Mouse (Mus musculus): Measurements from ENCODE around the gene Ppa2. TPM values are rescaled to one million over a fixed set of nuclear protein-coding genes. Genes with fewer than 3 reads are reported as not detected.

The Ppa2 gene
- 78.4 and 85.8 TPM in 2 replicates for polyA plus RNA-seq (2014; fragmentation: Nextera tagmentation; extraction: Ambion mirVana)

- Histone ChIP-seq H3K9me3 (ENCODE audit: control insufficient read depth, low read length) (no peaks in the 10 kb centered on the region), H3K27me3 (ENCODE audit: control insufficient read depth, insufficient read depth, low read length) (no peaks in the 10 kb centered on the region), H3K36me3 (ENCODE audit: control insufficient read depth, insufficient read depth, low read length) (no peaks in the 10 kb centered on the region), H3K4me2 (ENCODE audit: low read depth, severe bottlenecking) (peak within 1 kb of the TSS; percentile 55), H3K27ac (replicated peaks; ENCODE audit: low read depth, low read length) (peak within 1 kb of the TSS; percentile 96), H3K9ac (ENCODE audit: low read length) (peak within 1 kb of the TSS; percentile 95), H3K4me1 (ENCODE audit: control insufficient read depth, insufficient read depth, low read length) (no peaks in the 10 kb centered on the region), H3K4me3 (ENCODE audit: low read depth, low read length) (peak within 1 kb of the TSS; percentile 60)
- under 1% methylated on average over 83 of the region's 95 CpGs for WGBS
- DNase-seq (ENCODE audit: low spot score) = peak; percentile 85
- peak; percentile 93 for ATAC-seq (ENCODE audit: insufficient number of reproducible peaks, low FRiP score, low TSS enrichment, low read depth)
These were observed at the start of gene Ppa2 for GRCm38 (mm10) chr3:133309954-133310808. Gene Ppa2 (plus strand): TSS chr3:133310110.

- Histone ChIP-seq H3K9me3 (ENCODE audit: control insufficient read depth, low read length) (no peaks in the 10 kb centered on the region; the same call in 1 of the 2 replicates), H3K4me2 (ENCODE audit: low read depth, severe bottlenecking) (no peak overlapping the region), H3K27me3 (ENCODE audit: control insufficient read depth, insufficient read depth, low read length) (no peaks in the 10 kb centered on the region), H3K4me3 (ENCODE audit: low read depth, low read length) (no peak overlapping the region), H3K36me3 (ENCODE audit: control insufficient read depth, insufficient read depth, low read length) (no peaks in the 10 kb centered on the region), H3K4me1 (ENCODE audit: control insufficient read depth, insufficient read depth, low read length) (no peaks in the 10 kb centered on the region), H3K9ac (ENCODE audit: low read length) (no peak overlapping the region), H3K27ac (replicated peaks; ENCODE audit: low read depth, low read length) (no peak overlapping the region)
- DNase-seq (ENCODE audit: low spot score) (peak; percentile 81), ATAC-seq (ENCODE audit: insufficient number of reproducible peaks, low FRiP score, low TSS enrichment, low read depth) (no peak)
- WGBS = 19% methylated on average over 3 of the region's 3 CpGs
These were observed 38.0 kb upstream of the Ppa2 start for GRCm38 (mm10) chr3:133271887-133272286.

GRCm38 (mm10) chr3:133284587-133284986 lies 25.3 kb upstream of the Ppa2 start:
- Histone ChIP-seq H3K9ac (ENCODE audit: low read length) (no peak overlapping the region), H3K9me3 (ENCODE audit: control insufficient read depth, low read length) (no peaks in the 10 kb centered on the region), H3K27me3 (ENCODE audit: control insufficient read depth, insufficient read depth, low read length) (no peaks in the 10 kb centered on the region), H3K4me2 (ENCODE audit: low read depth, severe bottlenecking) (no peak overlapping the region), H3K36me3 (ENCODE audit: control insufficient read depth, insufficient read depth, low read length) (no peaks in the 10 kb centered on the region), H3K4me3 (ENCODE audit: low read depth, low read length) (no peak overlapping the region), H3K27ac (replicated peaks; ENCODE audit: low read depth, low read length) (no peak overlapping the region), H3K4me1 (ENCODE audit: control insufficient read depth, insufficient read depth, low read length) (no peaks in the 10 kb centered on the region)
- DNase-seq (ENCODE audit: low spot score) (no peak), ATAC-seq (ENCODE audit: insufficient number of reproducible peaks, low FRiP score, low TSS enrichment, low read depth) (no peak)
- WGBS = 63% methylated on average over 5 of the region's 5 CpGs

GRCm38 (mm10) chr3:133288795-133289194 lies 21.1 kb upstream of the Ppa2 start:
- Histone ChIP-seq H3K27me3 (ENCODE audit: control insufficient read depth, insufficient read depth, low read length) (no peaks in the 10 kb centered on the region), H3K36me3 (ENCODE audit: control insufficient read depth, insufficient read depth, low read length) (no peaks in the 10 kb centered on the region), H3K4me1 (ENCODE audit: control insufficient read depth, insufficient read depth, low read length) (no peaks in the 10 kb centered on the region), H3K27ac (replicated peaks; ENCODE audit: low read depth, low read length) (no peak overlapping the region), H3K4me2 (ENCODE audit: low read depth, severe bottlenecking) (no peak overlapping the region), H3K9me3 (ENCODE audit: control insufficient read depth, low read length) (no peaks in the 10 kb centered on the region), H3K4me3 (ENCODE audit: low read depth, low read length) (no peak overlapping the region), H3K9ac (ENCODE audit: low read length) (no peak overlapping the region)
- 89% methylated on average over 2 of the region's 2 CpGs for WGBS
- no peak for DNase-seq (ENCODE audit: low spot score)
- ATAC-seq (ENCODE audit: insufficient number of reproducible peaks, low FRiP score, low TSS enrichment, low read depth) = no peak

DNA sequence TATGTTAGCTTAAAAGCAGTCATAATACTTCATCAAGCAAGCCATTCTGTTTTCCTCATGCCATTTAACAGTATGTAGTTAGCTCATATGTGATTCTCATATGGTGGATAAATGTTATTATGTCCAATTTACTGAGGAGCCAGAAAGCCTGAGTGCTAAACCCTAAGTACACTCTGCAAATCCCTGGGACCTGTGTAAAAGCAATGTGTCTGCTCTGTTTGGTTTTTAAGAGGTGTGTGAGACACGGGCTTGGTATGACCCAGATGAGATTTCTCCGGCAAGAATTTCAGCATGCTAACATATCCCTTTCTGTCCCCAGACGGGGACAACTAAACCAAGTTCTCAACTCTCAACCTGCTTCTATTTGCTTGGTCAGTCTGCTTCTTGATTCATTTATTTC lies 5.6 kb upstream of the Ppa2 start:
- no peak overlapping the region for H3K27ac ChIP-seq (replicated peaks; ENCODE audit: low read depth, low read length)
- no peaks in the 10 kb centered on the region for H3K9me3 ChIP-seq (ENCODE audit: control insufficient read depth, low read length)
- WGBS = 94% methylated on average over 3 of the region's 3 CpGs
- ATAC-seq (ENCODE audit: insufficient number of reproducible peaks, low FRiP score, low TSS enrichment, low read depth) (no peak), DNase-seq (ENCODE audit: low spot score) (no peak)
- no peaks in the 10 kb centered on the region for H3K27me3 ChIP-seq (ENCODE audit: control insufficient read depth, insufficient read depth, low read length)
- H3K4me2 ChIP-seq (ENCODE audit: low read depth, severe bottlenecking) = no peak overlapping the region
- no peaks in the 10 kb centered on the region for H3K4me1 ChIP-seq (ENCODE audit: control insufficient read depth, insufficient read depth, low read length)
- no peak overlapping the region for H3K9ac ChIP-seq (ENCODE audit: low read length)
- H3K36me3 ChIP-seq (ENCODE audit: control insufficient read depth, insufficient read depth, low read length) = no peaks in the 10 kb centered on the region
- H3K4me3 ChIP-seq (ENCODE audit: low read depth, low read length) = no peak overlapping the region

- ATAC-seq (ENCODE audit: insufficient number of reproducible peaks, low FRiP score, low TSS enrichment, low read depth) (no peak), DNase-seq (ENCODE audit: low spot score) (no peak)
- Histone ChIP-seq H3K9ac (ENCODE audit: low read length) (no peak overlapping the region), H3K4me1 (ENCODE audit: control insufficient read depth, insufficient read depth, low read length) (no peaks in the 10 kb centered on the region), H3K4me2 (ENCODE audit: low read depth, severe bottlenecking) (no peak overlapping the region), H3K27me3 (ENCODE audit: control insufficient read depth, insufficient read depth, low read length) (no peaks in the 10 kb centered on the region), H3K27ac (replicated peaks; ENCODE audit: low read depth, low read length) (no peak overlapping the region), H3K36me3 (ENCODE audit: control insufficient read depth, insufficient read depth, low read length) (no peaks in the 10 kb centered on the region), H3K9me3 (ENCODE audit: control insufficient read depth, low read length) (no peaks in the 10 kb centered on the region), H3K4me3 (ENCODE audit: low read depth, low read length) (no peak overlapping the region)
- WGBS = 94% methylated on average over 3 of the region's 3 CpGs
These were observed 1.5 kb upstream of the Ppa2 start for GRCm38 (mm10) chr3:133308361-133308760.

- H3K36me3 ChIP-seq (ENCODE audit: control insufficient read depth, insufficient read depth, low read length) = no peaks in the 10 kb centered on the region
- H3K27ac ChIP-seq (replicated peaks; ENCODE audit: low read depth, low read length) = no peak overlapping the region
- ATAC-seq (ENCODE audit: insufficient number of reproducible peaks, low FRiP score, low TSS enrichment, low read depth) = no peak
- no peak overlapping the region for H3K9ac ChIP-seq (ENCODE audit: low read length)
- no peak overlapping the region for H3K4me3 ChIP-seq (ENCODE audit: low read depth, low read length)
- H3K4me1 ChIP-seq (ENCODE audit: control insufficient read depth, insufficient read depth, low read length) = no peaks in the 10 kb centered on the region
- H3K4me2 ChIP-seq (ENCODE audit: low read depth, severe bottlenecking) = no peak overlapping the region
- 91% methylated on average over 7 of the region's 7 CpGs for WGBS
- no peaks in the 10 kb centered on the region for H3K9me3 ChIP-seq (ENCODE audit: control insufficient read depth, low read length)
- DNase-seq (ENCODE audit: low spot score) = no peak
- no peaks in the 10 kb centered on the region for H3K27me3 ChIP-seq (ENCODE audit: control insufficient read depth, insufficient read depth, low read length)
These were observed 551 bp upstream of the Ppa2 start for GRCm38 (mm10) chr3:133309359-133309758.

GRCm38 (mm10) chr3:133310809-133311179 lies 884 bp downstream of the Ppa2 start:
- WGBS = 24% methylated on average over 14 of the region's 14 CpGs
- Histone ChIP-seq H3K4me2 (ENCODE audit: low read depth, severe bottlenecking) (peak overlapping the region; percentile 55), H3K27ac (replicated peaks; ENCODE audit: low read depth, low read length) (peak overlapping the region; percentile 96), H3K9ac (ENCODE audit: low read length) (peak overlapping the region; percentile 95), H3K4me1 (ENCODE audit: control insufficient read depth, insufficient read depth, low read length) (no peaks in the 10 kb centered on the region), H3K9me3 (ENCODE audit: control insufficient read depth, low read length) (no peaks in the 10 kb centered on the region), H3K4me3 (ENCODE audit: low read depth, low read length) (peak overlapping the region; percentile 60), H3K27me3 (ENCODE audit: control insufficient read depth, insufficient read depth, low read length) (no peaks in the 10 kb centered on the region), H3K36me3 (ENCODE audit: control insufficient read depth, insufficient read depth, low read length) (no peaks in the 10 kb centered on the region)
- DNase-seq (ENCODE audit: low spot score) (no peak), ATAC-seq (ENCODE audit: insufficient number of reproducible peaks, low FRiP score, low TSS enrichment, low read depth) (no peak)

All from limb, embryonic 11.5 days (tissue).